Mouse (Mus musculus) gastrocnemius, postnatal 36 days (tissue): ENCODE measurements around the gene Sprn. TPM values are rescaled to one million over a fixed set of nuclear protein-coding genes. Genes with fewer than 3 reads are reported as not detected.
"Not testable (repeated sequence)": the region's sequence is repeated elsewhere in the genome, so short reads cannot be mapped to it uniquely, and the experiment has no call there.

ENCODE experiments used
- DNase-seq, 2 experiments: peaks; one replicate each; pipeline ENCODE4 v3.0.0; 2022
- intact Hi-C: fragments of 180-260 bp; cut with DNase I; formaldehyde crosslinking; loops from one replicate; pipeline ENCODE4 v1.15.1; 2025
- total RNA-seq, 2 experiments: library from RNA; stranded (reverse); gene quantifications; 2 replicates each; pipeline ENCODE4 v1.2.3; 2021

Gene Sprn
- total RNA-seq, 2 experiments from 2014 or later = 0.27 TPM; not detected in 1

- intact Hi-C loops = no loop called here
- DNase-seq = no peak
These were observed 1.3 kb downstream of the Sprn start for GRCm38 (mm10) chr7:140153383-140153782.

- intact Hi-C loops = loop anchor here (5.0 kb wide), 1 partner anchor 167 kb away; the partner anchor contains the start of gene 6430531B16Rik
- no peak for DNase-seq
These were observed 10.1 kb downstream of the Sprn start for GRCm38 (mm10) chr7:140144550-140144949.

GRCm38 (mm10) chr7:140141350-140141749, 13.3 kb downstream of the Sprn start:
- DNase-seq = peak in 1 of 2 experiments; percentile 48
- intact Hi-C loops = loop anchor here (1.0 to 5.0 kb wide), 2 partner anchors 63 to 164 kb away; partner anchors contain the start of gene 6430531B16Rik

GRCm38 (mm10) chr7:140138021-140138310, 16.7 kb downstream of the Sprn start:
- intact Hi-C loops = no loop called here
- no peak for DNase-seq

GRCm38 (mm10) chr7:140137135-140138020, 17.3 kb downstream of the Sprn start, which contains the start of gene Mtg1:
Gene Mtg1, plus strand, starts transcription at chr7:140137564.
- intact Hi-C loops = no loop called here
- peak; percentile 93 to 99 for DNase-seq

DNA sequence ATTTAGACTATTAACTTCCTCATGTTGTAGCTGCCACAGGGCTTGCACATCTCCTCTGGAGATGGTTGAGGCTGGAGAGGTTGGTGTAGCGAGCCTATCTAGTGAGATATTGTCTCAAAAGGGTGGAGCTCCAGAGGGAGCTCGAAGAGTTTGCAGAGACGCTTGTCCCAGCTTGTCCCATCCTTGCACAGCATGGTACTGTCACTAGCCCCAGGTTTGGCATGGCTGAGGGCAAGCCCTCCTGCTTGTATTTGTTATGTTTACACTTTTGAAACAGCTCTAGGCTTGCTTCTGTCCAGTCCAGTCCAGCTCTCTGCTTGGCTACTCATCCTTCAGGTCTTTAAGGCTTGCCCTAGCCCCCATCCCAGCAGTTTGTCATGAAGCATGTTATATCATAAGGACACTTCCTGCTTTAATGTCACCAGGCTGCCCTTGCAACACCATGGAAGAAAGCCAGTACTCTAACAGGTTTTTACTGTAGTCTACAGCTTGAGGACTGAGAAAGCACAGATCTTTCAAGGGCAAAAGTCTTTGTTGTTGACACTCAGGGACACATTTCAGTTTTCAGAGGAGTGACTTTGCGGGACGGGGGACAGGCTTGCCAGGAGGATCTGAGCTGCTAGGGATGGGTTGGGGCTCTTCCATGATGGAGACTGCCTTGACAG, 19.4 kb downstream of the Sprn start:
- intact Hi-C loops = no loop called here
- DNase-seq = no peak

- intact Hi-C loops, DNase-seq: not testable (repeated sequence)
These were observed 20.6 kb downstream of the Sprn start for GRCm38 (mm10) chr7:140134033-140134432.

- intact Hi-C loops, DNase-seq: not testable (repeated sequence)
These were observed 22.5 kb downstream of the Sprn start for GRCm38 (mm10) chr7:140132184-140132583.

- intact Hi-C loops = no loop called here
- DNase-seq = no peak
These were observed 26.8 kb downstream of the Sprn start for GRCm38 (mm10) chr7:140127911-140128310.

DNA sequence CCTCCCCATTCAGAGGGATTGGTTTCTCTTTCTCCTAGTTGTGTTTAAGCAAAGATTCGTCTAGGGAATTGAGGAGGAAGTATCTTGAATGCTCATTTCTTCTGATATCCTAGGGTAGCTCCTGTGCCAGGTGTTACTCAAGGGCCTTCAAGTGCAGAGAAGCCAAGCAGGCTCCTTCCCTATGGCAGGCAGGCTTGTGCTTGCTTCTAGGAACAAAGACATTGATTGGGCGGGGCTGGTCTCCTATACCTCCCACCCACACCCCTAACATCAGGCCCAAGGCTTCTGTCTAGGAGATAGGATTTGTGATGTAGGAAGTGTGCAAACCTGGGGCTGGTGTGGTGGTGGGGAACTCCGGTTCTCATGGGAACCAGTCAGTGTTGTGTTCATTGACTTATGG, 27.7 kb downstream of the Sprn start:
- DNase-seq = no peak
- intact Hi-C loops = no loop called here

DNA sequence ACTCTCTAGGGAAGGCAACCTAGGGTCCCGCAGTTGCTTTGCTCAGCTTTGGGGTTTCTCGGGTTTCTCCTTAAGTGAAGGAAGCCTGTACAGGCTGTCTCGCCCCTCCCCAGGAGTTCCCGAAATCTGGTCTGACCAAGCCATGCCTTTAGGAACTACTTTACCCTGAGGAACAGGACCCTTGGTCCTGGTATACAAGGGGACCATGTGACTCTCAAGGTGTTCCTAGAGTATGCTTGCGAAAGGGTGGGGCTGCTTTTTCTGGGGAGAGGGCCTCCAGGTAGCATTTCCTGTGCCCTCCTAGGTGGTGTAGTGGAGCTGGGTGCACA, 28.7 kb downstream of the Sprn start:
- no peak for DNase-seq
- intact Hi-C loops = no loop called here

- intact Hi-C loops = no loop called here
- DNase-seq = peak; percentile 91 to 95
These were observed 29.2 kb downstream of the Sprn start for GRCm38 (mm10) chr7:140125278-140126021.

DNA sequence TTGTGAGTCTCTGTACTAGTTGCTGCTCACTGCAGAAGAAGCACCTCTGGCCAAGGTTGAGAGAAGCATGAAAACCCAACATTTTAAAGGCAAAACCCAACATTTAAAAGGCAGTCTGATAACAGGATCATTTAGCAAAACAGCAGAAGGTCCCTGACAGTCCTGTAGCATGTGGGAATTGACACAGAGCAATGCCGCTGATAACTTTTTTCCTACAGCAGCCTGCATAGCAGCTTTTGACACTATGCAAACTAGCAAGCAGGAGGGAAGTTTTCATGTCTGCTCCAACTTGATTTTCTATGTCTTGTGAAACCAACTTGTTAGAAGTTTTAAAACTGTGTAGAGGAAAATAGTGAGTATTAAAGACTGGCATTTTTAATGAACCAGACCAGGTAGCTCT, 30.3 kb downstream of the Sprn start:
- DNase-seq = no peak
- intact Hi-C loops = no loop called here

DNA sequence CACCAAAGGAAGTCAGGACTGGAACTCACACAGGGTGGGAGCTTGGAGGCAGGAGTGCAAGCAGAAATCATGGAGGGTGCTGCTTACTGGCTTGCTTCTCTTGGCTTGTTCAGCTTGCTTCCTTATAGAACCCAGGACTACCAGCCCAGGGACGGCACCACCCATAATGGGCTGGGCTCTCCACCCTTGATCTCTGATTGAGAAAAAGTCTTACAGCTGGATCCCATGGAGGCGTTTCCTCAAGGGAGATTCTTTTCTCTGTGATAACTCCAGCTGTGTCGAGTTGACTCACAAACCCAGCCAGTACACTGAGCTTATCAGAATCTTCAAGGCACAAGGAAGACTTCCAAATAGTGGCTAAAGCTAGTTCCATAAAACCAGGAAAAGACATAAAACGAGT, 31.9 kb downstream of the Sprn start:
- intact Hi-C loops = no loop called here
- DNase-seq = no peak

DNA sequence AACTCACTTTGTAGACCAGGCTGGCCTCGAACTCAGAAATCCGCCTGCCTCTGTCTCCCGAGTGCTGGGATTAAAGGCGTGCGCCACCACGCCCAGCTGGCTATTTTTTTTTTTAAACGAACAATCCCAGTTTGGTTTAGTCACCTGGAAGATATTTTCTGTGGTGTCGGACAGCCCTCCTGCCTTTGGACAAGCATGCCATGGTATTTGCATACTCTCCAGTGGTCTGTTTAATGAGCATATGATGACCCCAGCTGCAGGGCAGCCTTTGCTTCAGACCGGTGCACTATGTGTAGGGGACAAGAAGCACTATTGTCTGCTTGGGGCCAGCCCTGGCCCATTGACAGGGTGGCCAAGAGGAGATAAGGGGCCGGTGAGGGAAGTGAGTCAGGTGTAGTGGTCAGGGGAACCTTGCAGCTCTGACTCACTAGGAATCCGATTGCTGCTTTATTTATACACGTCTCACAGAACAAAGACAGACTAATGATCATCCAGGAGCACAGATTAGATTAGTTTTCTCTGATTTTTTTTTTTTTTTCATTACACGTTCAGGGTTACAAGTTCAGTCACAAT, 33.3 kb downstream of the Sprn start:
- intact Hi-C loops = no loop called here
- no peak for DNase-seq

DNA sequence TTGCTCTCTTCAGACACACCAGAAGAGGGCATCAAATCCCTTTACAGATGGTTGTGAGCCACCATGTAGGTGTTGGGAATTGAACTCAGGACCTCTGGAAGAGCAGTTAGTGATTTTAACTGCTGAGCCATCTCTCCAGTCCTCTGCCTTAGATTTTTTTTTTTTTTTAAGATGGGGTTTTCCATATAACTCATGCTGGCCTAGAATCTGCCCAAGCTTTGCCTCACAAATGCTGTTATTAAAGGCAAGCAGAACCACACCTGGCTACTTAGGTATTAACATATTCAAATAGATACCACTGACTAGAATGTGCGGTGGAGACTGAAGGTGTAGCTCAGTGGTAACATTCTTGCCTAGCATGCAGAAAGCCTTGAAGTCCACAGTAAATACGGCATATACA, 34.2 kb downstream of the Sprn start:
- no peak for DNase-seq
- intact Hi-C loops = no loop called here

DNA sequence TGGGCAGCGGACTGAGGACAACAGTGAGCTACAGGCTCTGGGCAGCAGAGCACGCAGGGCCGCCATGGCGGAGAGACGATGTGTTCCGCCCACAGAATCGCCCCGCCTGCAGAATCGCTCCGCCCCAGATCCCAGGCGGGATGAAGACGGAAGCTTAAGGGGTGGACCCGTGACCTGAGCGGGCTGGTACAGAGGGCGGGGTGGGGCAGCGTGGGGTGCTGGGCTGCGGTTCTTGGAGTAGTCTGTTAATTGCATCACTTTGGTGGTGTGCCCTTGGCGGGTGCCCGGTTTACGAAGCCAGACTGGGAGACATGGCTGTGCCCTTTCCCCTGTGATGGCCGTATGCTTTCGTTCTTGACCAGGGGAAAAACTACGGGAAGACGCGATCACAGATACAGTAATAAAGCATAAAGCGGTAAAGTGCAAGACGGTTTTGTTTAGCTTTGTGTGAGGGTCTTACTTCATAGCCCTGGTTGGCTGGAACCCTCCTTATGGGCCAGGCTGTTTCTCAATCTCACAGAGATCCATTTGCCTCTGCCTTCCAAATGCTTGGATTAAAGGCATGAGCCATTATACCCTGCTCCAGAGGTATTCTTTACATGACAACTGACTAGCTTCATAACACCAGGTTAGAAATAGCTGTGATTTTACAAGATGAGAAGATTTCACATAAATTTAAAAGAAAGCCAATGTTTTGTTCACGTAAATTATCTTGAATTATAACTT, 38.2 kb downstream of the Sprn start, which contains the start of gene Echs1:
Gene Echs1, minus strand, starts transcription at position 148 of the 726 bp plus-strand sequence.
- intact Hi-C loops = no loop called here
- DNase-seq = peak; percentile 85 to 89

DNA sequence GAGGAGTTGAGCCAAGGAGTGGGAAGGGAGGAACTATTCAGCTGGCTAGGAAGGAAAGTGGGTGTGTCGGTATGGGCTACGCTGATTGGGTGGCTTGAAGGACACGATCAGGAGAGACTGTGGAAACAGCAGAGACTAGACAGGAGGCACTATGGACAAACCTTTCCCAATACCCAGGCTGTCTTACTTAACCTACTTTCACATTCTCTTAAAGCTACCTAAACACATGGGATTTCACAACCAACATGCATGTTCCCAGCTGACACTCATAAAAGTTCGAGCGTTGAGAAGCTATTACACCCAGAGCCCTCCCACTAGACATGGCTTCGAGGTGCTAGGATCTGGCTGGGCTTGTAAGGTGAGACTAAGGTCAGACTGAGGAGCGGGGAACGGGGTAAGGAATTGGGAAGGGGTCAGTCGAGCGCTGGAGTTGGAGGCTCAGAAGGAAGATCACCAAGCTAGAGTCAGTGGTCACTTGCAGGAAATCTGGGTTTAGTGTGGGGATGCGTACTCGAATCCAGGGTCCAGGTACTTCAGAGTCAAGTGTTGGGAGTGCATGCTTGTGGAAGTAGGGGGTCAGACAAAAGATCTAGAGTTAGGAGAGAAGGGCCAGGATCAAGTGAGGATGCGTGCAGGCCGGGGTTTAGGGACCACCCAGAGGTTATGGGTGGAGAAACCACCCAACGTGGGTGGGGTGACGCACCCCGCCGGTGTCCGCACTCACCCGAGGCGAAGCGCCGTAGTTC, 38.9 kb downstream of the Sprn start, which contains the start of gene Paox:
Gene Paox, plus strand, starts transcription at position 217 of the 746 bp plus-strand sequence.
- intact Hi-C loops = no loop called here

GRCm38 (mm10) chr7:140111943-140112342, 42.7 kb downstream of the Sprn start:
- intact Hi-C loops = no loop called here
- DNase-seq = no peak

More for the DNA sequence above, 38.9 kb downstream of the Sprn start, which contains the start of gene Paox:
- peak in 1 of 2 experiments; percentile 34 for DNase-seq
